Mouse (Mus musculus): Measurements from ENCODE around the gene Lrch3. TPM values are rescaled to one million over a fixed set of nuclear protein-coding genes. Genes with fewer than 3 reads are reported as not detected.

The Lrch3 gene
- total RNA-seq, 2 experiments from 2014 or later, result 14.1 to 16.0 TPM

GRCm38 (mm10) chr16:33014921-33015320 lies 101.0 kb downstream of the Lrch3 start:
- DNase-seq, result peak; percentile 64
- intact Hi-C loops (cut with DNase I), result no loop called here
- no peak for TF ChIP-seq CTCF (IDR thresholded peaks at IDR 0.05)
- no peak overlapping the region for H3K4me3 ChIP-seq
- peak overlapping the region; percentile 72 for H3K27ac ChIP-seq

DNA sequence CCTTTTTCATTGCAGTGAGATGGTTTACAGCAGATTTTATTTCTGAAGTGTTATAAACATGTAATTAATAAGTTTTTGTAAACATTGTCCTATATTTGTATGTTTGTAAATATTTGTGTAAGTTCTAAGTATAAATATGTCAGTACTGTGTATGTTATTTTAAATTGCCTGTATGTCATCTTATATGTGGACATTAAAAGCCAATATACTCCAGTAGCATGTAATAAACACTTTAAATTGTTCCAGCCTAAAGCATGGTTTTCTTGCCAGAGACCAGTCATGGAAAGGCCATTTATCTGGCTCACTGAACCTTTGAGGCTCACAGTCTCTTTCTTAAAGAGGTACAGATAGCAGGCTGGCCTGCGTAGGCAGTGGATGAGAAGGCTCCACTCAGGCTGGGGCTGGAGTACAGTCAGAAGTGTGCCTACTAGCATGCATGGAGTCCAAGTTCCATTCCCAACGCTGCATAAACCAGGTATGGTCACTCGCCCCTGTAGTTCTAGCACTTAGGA lies 101.6 kb downstream of the Lrch3 start:
- peak overlapping the region; percentile 72 for H3K27ac ChIP-seq
- TF ChIP-seq CTCF (IDR thresholded peaks at IDR 0.05), result no peak
- H3K4me3 ChIP-seq, result no peak overlapping the region
- intact Hi-C loops (cut with DNase I), result no loop called here
- no peak for DNase-seq

DNA sequence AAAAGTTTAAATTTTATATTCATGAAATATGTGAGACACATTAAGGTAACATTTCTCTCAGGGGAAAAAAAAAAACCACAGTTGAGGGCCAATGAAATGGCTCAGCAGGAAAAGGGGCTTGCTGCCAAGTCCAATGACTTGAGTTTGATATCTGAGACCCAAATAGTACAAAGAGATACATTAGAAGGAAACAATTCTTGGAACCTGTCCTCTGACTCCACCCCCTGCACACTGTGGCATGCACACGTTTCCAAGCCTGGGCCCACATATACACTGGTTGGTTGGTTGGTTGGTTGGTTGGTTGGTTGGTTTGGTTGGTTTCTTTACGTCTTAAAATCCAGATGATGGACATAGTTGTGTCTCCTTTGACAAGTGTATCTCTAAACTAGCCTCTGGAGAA lies 102.1 kb downstream of the Lrch3 start:
- no peak for DNase-seq
- H3K4me3 ChIP-seq, result no peak overlapping the region
- intact Hi-C loops (cut with DNase I), result no loop called here
- no peak overlapping the region for H3K27ac ChIP-seq
- no peak for TF ChIP-seq CTCF (IDR thresholded peaks at IDR 0.05)

DNA sequence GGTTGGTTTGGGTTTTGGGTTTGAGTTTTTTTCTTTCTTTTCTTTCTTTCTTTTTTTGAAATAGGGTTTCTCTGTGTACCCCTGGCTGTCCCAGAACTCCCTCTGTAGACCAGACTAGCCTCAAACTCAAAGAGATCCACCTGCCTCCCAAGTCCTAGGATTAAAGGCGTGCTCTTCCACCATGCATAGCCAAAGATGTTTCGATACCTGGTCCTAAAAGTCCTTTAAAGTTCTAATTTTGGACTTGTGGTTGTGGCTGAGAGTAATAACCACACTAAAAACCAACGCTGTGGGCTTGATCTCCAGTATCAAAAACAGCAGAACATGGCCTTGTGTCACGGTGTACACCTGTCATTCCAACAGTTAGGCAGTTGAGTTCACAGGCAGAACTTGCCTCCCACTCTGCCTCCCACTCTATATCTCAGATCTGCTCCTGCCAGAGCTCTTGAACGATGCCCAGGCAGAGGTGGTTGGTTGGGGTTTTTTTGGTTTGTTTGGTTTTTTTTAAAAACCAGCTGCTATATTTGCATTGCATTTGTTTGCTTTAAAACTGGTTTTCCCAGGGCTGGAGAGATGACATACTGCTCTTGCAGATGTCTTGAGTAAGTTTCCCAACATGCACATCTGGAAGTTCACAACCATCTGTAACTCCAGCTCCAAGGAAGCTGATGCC lies 103.9 kb downstream of the Lrch3 start:
- H3K27ac ChIP-seq, result no peak overlapping the region
- no peak for DNase-seq
- intact Hi-C loops (cut with DNase I), result no loop called here

DNA sequence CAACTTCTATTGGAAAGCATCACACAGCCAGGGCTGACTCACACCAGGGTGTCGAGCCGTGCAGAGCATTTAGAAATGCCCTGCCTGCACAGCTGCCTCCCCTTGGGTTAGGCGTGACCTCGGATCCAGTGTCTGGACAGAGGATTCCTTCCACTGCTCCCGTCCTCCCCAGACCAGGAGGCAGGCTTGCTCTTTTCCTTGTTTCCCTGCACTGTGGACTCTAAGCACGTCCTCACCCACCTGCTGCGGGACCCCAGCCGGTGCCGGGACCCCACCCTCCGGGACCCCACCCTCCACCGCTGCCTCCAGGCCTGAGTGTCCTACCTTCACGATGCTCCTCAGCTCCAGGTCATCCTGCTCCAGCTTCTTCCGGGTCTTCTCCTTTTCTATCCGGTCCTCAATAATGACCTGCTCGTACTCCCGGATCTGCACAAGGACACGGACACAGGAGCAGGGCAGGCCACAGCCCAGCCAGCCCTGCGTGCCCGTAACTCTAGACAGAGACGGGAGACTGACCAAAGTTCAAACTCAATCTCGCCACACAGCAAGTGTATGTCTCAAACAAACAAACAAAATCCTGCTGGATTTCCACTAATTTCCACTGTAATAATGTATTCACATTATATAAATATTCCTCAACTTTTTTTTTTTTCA lies 105.3 kb downstream of the Lrch3 start:
- peak overlapping the region; percentile 62 for H3K4me3 ChIP-seq
- intact Hi-C loops (cut with DNase I), result no loop called here
- no peak for TF ChIP-seq CTCF (IDR thresholded peaks at IDR 0.05)
- DNase-seq, result peak; percentile 73
- H3K27ac ChIP-seq, result peak overlapping the region; percentile 80

More for the DNA sequence above, 103.9 kb downstream of the Lrch3 start:
- TF ChIP-seq CTCF (IDR thresholded peaks at IDR 0.05), result no peak
- no peak overlapping the region for H3K4me3 ChIP-seq

- Histone ChIP-seq H3K27ac (no peak overlapping the region), H3K4me3 (no peak overlapping the region)
- DNase-seq, result no peak
- intact Hi-C loops (cut with DNase I), result no loop called here
- no peak for TF ChIP-seq CTCF (IDR thresholded peaks at IDR 0.05)
Observed at GRCm38 (mm10) chr16:33021381-33021780, 107.5 kb downstream of the Lrch3 start.

GRCm38 (mm10) chr16:33023750-33024149 lies 109.8 kb downstream of the Lrch3 start:
- no peak overlapping the region for H3K4me3 ChIP-seq
- no peak overlapping the region for H3K27ac ChIP-seq
- peak; percentile 91 for DNase-seq
- intact Hi-C loops (cut with DNase I), result loop anchor here (1.0 to 2.0 kb wide), 2 partner anchors 132 to 211 kb away; no protein-coding TSS in a partner anchor
- TF ChIP-seq CTCF (IDR thresholded peaks at IDR 0.05), result peak; percentile 99; the same call in 1 of the 2 replicates

DNA sequence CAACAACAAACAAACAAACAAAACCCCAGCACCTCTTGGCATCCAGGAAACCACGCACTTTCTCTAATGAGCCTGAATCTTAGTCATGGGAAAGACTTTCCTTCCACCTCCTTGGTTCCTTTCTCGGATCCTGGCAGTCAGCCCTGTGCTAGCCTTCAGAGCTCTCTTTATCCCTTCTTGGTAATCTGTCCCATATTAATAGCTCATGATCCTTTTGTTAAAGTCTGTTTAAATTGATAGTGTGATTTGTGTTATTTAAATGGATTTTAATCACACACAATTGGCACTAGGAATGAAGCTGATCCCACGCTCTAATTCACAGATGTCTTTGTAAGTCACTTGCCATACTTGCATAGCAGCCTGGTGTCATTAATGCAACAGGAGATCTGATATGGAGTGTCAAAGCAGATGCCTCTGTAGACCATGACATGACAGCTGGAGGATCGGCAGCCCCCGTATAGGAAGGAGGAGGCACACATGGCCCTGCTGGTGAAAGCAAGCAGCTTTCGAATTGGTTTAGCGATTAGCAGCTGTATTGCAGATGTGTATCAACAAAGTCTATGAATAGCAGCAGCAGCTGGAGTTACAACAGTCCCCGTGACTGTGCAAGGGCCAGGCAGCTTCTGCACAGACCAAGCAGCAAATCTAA lies 110.7 kb downstream of the Lrch3 start:
- H3K4me3 ChIP-seq, result no peak overlapping the region
- no peak for DNase-seq
- no peak for TF ChIP-seq CTCF (IDR thresholded peaks at IDR 0.05)
- intact Hi-C loops (cut with DNase I), result loop anchor here (2.0 kb wide), 1 partner anchor 212 kb away; no protein-coding TSS in a partner anchor
- no peak overlapping the region for H3K27ac ChIP-seq

DNA sequence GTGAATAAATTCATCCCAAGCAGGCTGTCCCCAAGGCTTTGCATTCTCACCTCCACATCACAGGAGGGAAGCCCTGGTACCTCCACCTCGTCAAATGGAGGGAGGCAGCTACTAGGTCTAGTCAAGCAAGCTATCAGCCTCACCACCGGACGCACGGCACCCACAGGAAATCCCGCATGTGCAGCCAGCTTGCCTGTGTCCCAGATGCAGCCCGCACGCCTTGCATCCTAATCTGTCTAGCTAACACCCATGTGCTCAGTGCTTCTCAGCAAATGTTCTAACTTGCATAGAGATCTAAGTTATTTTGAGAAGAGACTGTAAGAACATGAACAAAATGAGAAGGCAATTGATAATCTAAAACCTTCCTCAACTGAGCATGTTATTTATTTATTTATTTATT lies 112.5 kb downstream of the Lrch3 start:
- no peak overlapping the region for H3K27ac ChIP-seq
- TF ChIP-seq CTCF (IDR thresholded peaks at IDR 0.05), result no peak
- no peak overlapping the region for H3K4me3 ChIP-seq
- DNase-seq, result no peak
- intact Hi-C loops (cut with DNase I), result no loop called here

- no peak overlapping the region for H3K27ac ChIP-seq
- no peak overlapping the region for H3K4me3 ChIP-seq
- TF ChIP-seq CTCF (IDR thresholded peaks at IDR 0.05), result no peak
- intact Hi-C loops (cut with DNase I), result no loop called here
- no peak for DNase-seq
Observed at GRCm38 (mm10) chr16:33036006-33036405, 122.1 kb downstream of the Lrch3 start.

DNA sequence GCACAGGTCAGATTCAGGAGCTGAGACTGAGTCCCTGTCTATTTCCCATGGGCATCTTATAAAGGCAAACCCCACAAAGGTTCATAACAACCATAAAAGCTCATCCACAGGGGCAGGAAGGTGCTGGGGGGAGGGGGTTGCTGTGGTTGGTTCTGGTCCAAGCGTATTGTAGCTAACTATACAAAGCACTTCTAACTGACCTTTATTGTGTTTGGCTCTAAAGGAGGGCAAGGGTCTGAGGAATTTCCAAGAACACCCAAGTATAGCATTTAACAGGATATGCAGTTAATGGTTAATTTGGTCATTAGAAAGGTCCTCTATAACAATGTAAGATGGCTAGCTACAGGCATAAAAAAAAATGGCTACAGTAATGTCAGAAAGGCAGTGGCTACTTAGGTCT lies 128.8 kb downstream of the Lrch3 start:
- no peak overlapping the region for H3K4me3 ChIP-seq
- DNase-seq, result no peak
- TF ChIP-seq CTCF (IDR thresholded peaks at IDR 0.05), result no peak
- no peak overlapping the region for H3K27ac ChIP-seq
- intact Hi-C loops (cut with DNase I), result no loop called here

- H3K27ac ChIP-seq, result no peak overlapping the region
- no peak overlapping the region for H3K4me3 ChIP-seq
- intact Hi-C loops (cut with DNase I), result no loop called here
- no peak for TF ChIP-seq CTCF (IDR thresholded peaks at IDR 0.05)
- DNase-seq, result no peak
Observed at GRCm38 (mm10) chr16:33043268-33043667, 129.4 kb downstream of the Lrch3 start.

GRCm38 (mm10) chr16:33048004-33048403 lies 134.1 kb downstream of the Lrch3 start:
- no peak for DNase-seq
- Histone ChIP-seq H3K4me3 (no peak overlapping the region), H3K27ac (no peak overlapping the region)
- intact Hi-C loops (cut with DNase I), result no loop called here
- no peak for TF ChIP-seq CTCF (IDR thresholded peaks at IDR 0.05)
